Mouse (Mus musculus): ENCODE data around the gene Phf24. TPM values are rescaled to one million over a fixed set of nuclear protein-coding genes. Genes with fewer than 3 reads are reported as not detected.
A peak's percentile ranks its signal among the peaks of the same experiment; 100 is the strongest.

Gene Phf24
- polyA plus RNA-seq, 1 experiment from 2014 or later: 2.8 TPM

DNA sequence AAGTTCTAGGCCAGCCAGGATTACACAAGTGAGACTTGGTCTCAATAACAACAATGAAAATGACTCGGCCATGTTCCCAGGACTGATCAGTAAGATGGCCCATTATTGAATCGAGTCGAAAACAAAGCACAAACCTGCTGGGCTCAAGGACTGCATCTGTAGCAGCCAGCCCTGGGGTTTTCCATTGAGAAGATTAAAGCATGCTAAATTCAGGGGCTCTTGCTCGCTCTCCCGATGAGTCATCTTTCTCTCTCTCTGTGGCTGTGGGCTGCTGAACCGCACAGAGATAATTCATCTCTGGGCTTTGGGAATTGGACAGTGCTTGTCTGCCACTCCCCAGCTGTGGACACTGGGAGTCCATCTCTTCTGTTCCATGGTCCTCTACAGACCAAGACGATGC, 24.9 kb downstream of the Phf24 start:
- 74% methylated on average over 7 of the region's 7 CpGs for WGBS
- no peak for ATAC-seq (ENCODE audit: insufficient number of reproducible peaks, low FRiP score, low TSS enrichment, low read depth)
- H3K27ac ChIP-seq (replicated peaks): no peak overlapping the region

DNA sequence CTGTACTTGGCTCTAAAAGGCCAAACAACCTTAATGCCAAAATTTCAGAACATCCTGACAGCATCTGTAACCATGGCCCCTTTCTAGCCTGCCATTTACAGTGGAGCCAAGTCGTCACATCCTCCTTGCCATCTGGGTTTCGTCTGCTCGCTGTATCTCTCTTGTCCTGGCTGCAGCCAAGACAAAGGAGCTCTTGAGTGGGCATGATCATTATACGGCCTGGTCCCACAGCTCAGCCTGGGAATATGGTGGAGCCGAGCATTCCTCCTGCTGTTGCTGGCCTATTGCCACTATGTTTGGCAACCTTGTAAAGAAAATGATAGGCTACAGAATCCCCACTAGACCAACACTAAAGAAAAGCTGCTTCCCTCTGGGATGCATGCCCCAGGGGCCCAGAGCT, 26.9 kb downstream of the Phf24 start:
- ATAC-seq (ENCODE audit: insufficient number of reproducible peaks, low FRiP score, low TSS enrichment, low read depth): no peak
- Histone ChIP-seq H3K36me3 (no peaks in the 10 kb centered on the region), H3K4me1 (no peaks in the 10 kb centered on the region), H3K9ac (no peak overlapping the region), H3K27ac (replicated peaks) (no peak overlapping the region), H3K9me3 (replicated peaks) (no peaks in the 10 kb centered on the region), H3K4me2 (replicated peaks) (no peak overlapping the region), H3K27me3 (no peaks in the 10 kb centered on the region; the same call in 1 of the 2 replicates), H3K4me3 (replicated peaks) (no peak overlapping the region)
- 68% methylated on average over 5 of the region's 5 CpGs for WGBS

More for the DNA sequence above, 24.9 kb downstream of the Phf24 start:
- no peaks in the 10 kb centered on the region for H3K36me3 ChIP-seq
- H3K4me1 ChIP-seq: no peaks in the 10 kb centered on the region
- H3K4me3 ChIP-seq (replicated peaks): no peak overlapping the region
- no peaks in the 10 kb centered on the region for H3K9me3 ChIP-seq (replicated peaks)
- H3K4me2 ChIP-seq (replicated peaks): no peak overlapping the region
- H3K9ac ChIP-seq: no peak overlapping the region
- H3K27me3 ChIP-seq: peaks cover 10% of the 10 kb centered on the region; the same call in 1 of the 2 replicates

DNA sequence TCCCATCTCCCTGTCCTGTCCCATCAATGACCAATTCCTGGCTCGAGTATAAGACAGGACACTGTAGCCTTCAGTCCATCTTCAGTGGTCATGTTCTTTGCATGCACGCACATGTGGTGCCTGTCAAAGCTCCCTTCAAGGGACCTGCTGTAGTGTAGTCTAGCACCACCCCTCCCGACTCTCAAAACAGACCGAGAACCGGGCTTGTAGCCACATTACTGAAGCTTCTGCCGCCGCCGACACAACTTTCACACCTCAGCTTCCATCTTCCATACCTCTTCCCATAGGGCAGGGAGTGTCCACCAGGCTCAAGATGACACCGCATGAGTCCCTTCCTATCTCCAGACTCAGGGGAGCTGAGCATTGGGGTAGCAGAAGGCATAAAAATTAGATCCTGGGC, 27.7 kb downstream of the Phf24 start:
- Histone ChIP-seq H3K4me2 (replicated peaks) (no peak overlapping the region), H3K4me1 (no peaks in the 10 kb centered on the region), H3K9ac (no peak overlapping the region), H3K27ac (replicated peaks) (no peak overlapping the region), H3K9me3 (replicated peaks) (no peaks in the 10 kb centered on the region), H3K27me3 (no peaks in the 10 kb centered on the region; the same call in 1 of the 2 replicates), H3K36me3 (no peaks in the 10 kb centered on the region), H3K4me3 (replicated peaks) (no peak overlapping the region)
- 88% methylated on average over 9 of the region's 9 CpGs for WGBS
- no peak for ATAC-seq (ENCODE audit: insufficient number of reproducible peaks, low FRiP score, low TSS enrichment, low read depth)

DNA sequence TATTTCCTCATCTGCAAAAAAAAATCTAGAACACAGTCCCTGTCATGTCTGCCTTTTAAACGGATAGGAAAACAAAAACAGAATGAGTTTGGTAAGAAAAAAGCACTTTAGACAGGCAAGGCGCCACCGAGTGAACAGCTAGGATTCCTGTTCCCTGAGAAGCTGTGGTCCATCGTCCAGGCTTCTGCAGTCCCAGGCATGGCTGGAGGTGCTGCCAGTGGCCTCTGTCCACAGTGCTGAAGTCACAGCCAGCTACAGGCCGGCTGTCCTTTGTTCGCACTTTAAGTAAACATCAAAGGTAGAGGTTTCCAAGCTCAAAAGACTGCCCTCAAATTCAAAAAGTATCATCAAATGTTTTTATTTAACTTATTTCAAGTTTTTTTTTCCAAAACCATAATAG, 28.6 kb downstream of the Phf24 start:
- H3K9me3 ChIP-seq (replicated peaks): no peaks in the 10 kb centered on the region
- H3K27ac ChIP-seq (replicated peaks): no peak overlapping the region
- H3K4me1 ChIP-seq: no peaks in the 10 kb centered on the region
- H3K4me3 ChIP-seq (replicated peaks): no peak overlapping the region
- no peaks in the 10 kb centered on the region; the same call in 1 of the 2 replicates for H3K27me3 ChIP-seq
- ATAC-seq (ENCODE audit: insufficient number of reproducible peaks, low FRiP score, low TSS enrichment, low read depth): no peak
- H3K4me2 ChIP-seq (replicated peaks): no peak overlapping the region
- H3K36me3 ChIP-seq: no peaks in the 10 kb centered on the region
- 10% methylated on average over 6 of the region's 6 CpGs for WGBS
- H3K9ac ChIP-seq: no peak overlapping the region

DNA sequence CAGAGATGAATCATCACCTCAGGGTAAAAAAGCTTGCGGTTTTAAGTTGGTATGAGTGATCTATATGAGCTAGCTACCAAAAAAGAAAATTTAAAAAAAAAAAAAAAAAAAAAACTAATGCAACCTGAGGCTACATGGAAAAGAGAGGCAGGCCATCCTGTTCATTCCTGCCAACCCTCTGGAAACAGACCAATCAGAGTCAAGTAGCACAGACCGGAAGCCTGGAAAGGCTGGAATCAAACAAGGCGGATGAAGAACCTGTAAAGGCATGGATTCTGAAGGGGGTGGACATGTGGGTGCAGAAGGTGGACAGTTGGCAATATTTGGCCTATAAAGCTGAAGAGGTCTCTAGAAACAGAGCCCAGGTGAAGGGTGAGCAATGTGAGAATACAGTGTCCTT, 29.0 kb downstream of the Phf24 start:
- ATAC-seq (ENCODE audit: insufficient number of reproducible peaks, low FRiP score, low TSS enrichment, low read depth): no peak
- 82% methylated on average over 3 of the region's 3 CpGs for WGBS

DNA sequence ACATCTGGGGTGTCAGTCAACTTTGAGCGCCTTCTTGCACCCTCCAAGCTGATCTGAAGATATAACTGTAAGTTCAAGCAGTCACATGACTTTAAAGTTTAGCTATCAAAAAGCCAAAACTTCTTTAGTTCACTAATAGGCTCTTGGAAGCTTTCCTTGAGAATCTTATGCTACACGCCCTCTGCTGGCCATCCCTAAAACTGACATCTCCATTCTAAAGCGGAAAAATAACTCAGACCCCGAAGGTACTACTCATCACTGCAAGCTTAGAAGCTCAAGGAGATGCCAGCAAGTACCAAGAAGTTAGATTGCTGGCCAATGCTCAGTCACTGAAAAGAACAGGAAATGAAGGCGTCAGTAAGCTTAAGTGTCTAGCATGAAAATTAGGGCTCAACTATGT, 29.5 kb downstream of the Phf24 start:
- ATAC-seq (ENCODE audit: insufficient number of reproducible peaks, low FRiP score, low TSS enrichment, low read depth): no peak
- no peak overlapping the region for H3K27ac ChIP-seq (replicated peaks)
- no peaks in the 10 kb centered on the region for H3K36me3 ChIP-seq
- H3K4me1 ChIP-seq: peaks cover 8% of the 10 kb centered on the region
- no peak overlapping the region for H3K4me2 ChIP-seq (replicated peaks)
- 6% methylated on average over 5 of the region's 5 CpGs for WGBS
- no peaks in the 10 kb centered on the region; the same call in 1 of the 2 replicates for H3K27me3 ChIP-seq
- H3K4me3 ChIP-seq (replicated peaks): no peak overlapping the region
- H3K9me3 ChIP-seq (replicated peaks): no peaks in the 10 kb centered on the region
- no peak overlapping the region for H3K9ac ChIP-seq

More for the DNA sequence above, 29.0 kb downstream of the Phf24 start:
- Histone ChIP-seq H3K4me1 (peaks cover 3% of the 10 kb centered on the region), H3K27ac (replicated peaks) (no peak overlapping the region), H3K27me3 (no peaks in the 10 kb centered on the region; the same call in 1 of the 2 replicates), H3K9me3 (replicated peaks) (no peaks in the 10 kb centered on the region), H3K9ac (no peak overlapping the region), H3K4me2 (replicated peaks) (no peak overlapping the region), H3K4me3 (replicated peaks) (no peak overlapping the region), H3K36me3 (no peaks in the 10 kb centered on the region)

DNA sequence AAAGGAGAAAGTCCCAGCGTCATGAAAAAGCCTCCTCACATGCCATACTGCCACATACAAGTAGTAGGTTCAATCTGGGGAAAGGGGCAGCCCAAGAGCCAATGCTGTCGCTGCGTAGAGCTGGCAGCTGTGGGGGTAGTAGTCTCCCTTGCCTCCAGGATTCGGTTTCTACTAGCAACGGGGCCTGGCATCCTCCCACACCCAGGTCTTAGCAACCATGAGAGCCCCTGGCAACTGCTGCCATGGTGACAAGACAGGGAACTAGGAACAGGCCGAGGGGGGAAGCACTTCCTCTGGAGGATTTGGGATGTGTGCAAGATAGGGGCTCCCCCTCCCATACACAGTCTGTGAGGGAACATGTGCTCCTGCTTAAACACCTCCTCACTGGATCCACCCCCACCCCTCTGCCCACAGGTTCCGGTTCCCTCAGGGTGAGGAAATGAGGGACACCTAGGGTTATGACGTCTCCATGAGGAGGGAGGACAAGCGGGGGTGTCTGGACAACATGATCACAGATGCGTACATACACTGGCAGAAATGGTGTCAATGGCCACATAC, 30.4 kb downstream of the Phf24 start:
- WGBS: 38% methylated on average over 10 of the region's 10 CpGs
- Histone ChIP-seq H3K4me2 (replicated peaks) (no peak overlapping the region), H3K9me3 (replicated peaks) (no peaks in the 10 kb centered on the region), H3K4me1 (peaks cover 17% of the 10 kb centered on the region), H3K4me3 (replicated peaks) (no peak overlapping the region), H3K27me3 (no peaks in the 10 kb centered on the region; the same call in 1 of the 2 replicates), H3K27ac (replicated peaks) (no peak overlapping the region), H3K36me3 (no peaks in the 10 kb centered on the region), H3K9ac (no peak overlapping the region)
- no peak for ATAC-seq (ENCODE audit: insufficient number of reproducible peaks, low FRiP score, low TSS enrichment, low read depth)

DNA sequence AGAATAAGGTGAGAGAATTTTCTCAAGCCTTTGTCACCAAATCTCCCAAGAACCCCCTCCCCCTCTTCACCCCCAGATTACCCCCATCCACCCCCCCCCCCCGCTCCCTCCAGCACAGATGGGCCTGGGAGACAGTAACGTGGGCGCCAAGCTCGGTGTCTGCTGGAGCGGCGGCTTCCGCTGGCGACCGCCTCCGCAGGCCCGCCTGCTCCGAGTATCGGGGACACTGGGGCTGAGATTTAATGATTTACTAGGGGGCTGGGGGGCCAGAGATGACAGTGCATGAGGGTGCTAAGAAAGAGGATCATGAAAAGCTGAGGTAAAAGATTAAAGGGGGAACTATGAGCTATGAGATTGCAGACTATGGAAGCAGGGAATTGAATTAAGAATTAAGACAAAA, 32.1 kb downstream of the Phf24 start:
- no peak overlapping the region for H3K4me3 ChIP-seq (replicated peaks)
- no peaks in the 10 kb centered on the region; the same call in 1 of the 2 replicates for H3K27me3 ChIP-seq
- H3K9ac ChIP-seq: no peak overlapping the region
- H3K27ac ChIP-seq (replicated peaks): no peak overlapping the region
- H3K9me3 ChIP-seq (replicated peaks): no peaks in the 10 kb centered on the region
- no peak for ATAC-seq (ENCODE audit: insufficient number of reproducible peaks, low FRiP score, low TSS enrichment, low read depth)
- H3K4me1 ChIP-seq: peaks cover 33% of the 10 kb centered on the region
- H3K36me3 ChIP-seq: no peaks in the 10 kb centered on the region
- WGBS: 40% methylated on average over 13 of the region's 13 CpGs
- H3K4me2 ChIP-seq (replicated peaks): no peak overlapping the region

DNA sequence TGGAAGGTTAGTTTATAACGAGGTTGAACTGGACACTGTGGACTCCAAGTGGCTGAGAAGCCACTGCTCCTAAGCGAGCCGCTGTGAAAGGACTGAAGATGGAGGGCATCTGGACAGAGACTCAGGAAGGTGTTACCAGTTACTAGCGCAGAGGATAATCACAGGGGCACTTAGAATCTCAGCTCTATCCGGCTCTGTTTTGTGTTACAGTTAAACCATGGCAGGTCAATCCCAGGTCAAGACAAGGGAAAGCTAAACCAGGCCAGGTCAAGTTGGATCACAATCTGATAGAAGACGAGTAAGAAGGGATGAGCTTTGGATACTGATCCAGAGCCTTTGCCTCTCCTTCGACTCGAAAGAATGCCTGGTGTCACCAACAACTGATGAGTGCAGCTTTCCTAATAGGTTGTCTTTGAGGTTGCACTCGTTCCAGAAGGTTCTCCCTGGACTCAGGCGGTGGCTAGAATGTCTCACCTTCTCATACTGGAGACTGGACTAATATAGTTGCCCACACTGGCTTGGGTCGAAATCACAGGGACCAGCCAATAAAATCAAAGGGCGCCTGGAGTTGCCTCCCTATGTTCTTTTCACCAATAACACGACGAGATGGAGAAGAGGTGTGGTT, 32.7 kb downstream of the Phf24 start:
- Histone ChIP-seq H3K27ac (replicated peaks) (no peak overlapping the region), H3K4me2 (replicated peaks) (peak overlapping the region; percentile 68), H3K4me1 (peaks cover 38% of the 10 kb centered on the region), H3K36me3 (no peaks in the 10 kb centered on the region), H3K27me3 (no peaks in the 10 kb centered on the region; the same call in 1 of the 2 replicates), H3K9me3 (replicated peaks) (no peaks in the 10 kb centered on the region), H3K9ac (no peak overlapping the region), H3K4me3 (replicated peaks) (peak overlapping the region; percentile 89)
- WGBS: 11% methylated on average over 14 of the region's 14 CpGs
- no peak for ATAC-seq (ENCODE audit: insufficient number of reproducible peaks, low FRiP score, low TSS enrichment, low read depth)

DNA sequence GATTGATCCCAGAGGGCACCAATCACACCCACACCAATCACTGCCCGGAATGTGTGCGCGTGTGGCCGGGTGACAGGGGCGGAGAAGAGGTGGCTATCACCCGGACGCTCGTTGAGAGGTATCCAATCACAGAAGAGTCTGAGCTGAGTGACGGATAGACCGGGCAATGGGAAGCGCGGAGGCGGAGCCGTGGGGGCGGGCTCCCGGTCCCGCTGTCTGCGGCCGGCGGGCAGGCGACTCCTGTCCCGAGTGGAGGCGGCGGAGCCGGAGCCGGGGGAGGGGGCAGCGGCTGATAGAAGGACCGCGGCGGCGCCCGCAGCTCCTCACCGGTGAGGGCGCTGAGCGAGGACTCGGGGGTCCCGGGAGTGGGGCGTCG, 33.2 kb downstream of the Phf24 start, which contains the start of gene Dnajb5:
TSS of gene Dnajb5 (plus strand) at position 139 of the 376 bp plus-strand sequence.
- peak within 1 kb of the TSS; percentile 90 for H3K27ac ChIP-seq (replicated peaks)
- H3K4me1 ChIP-seq: peaks cover 38% of the 10 kb centered on the region
- ATAC-seq (ENCODE audit: insufficient number of reproducible peaks, low FRiP score, low TSS enrichment, low read depth): peak; percentile 97
- peak within 1 kb of the TSS; percentile 75 for H3K9ac ChIP-seq
- under 1% methylated on average over 35 of the region's 39 CpGs for WGBS
- peak within 1 kb of the TSS; percentile 89 for H3K4me3 ChIP-seq (replicated peaks)
- H3K4me2 ChIP-seq (replicated peaks): peak within 1 kb of the TSS; percentile 68
- no peaks in the 10 kb centered on the region for H3K9me3 ChIP-seq (replicated peaks)
- H3K36me3 ChIP-seq: no peaks in the 10 kb centered on the region
- H3K27me3 ChIP-seq: no peaks in the 10 kb centered on the region; the same call in 1 of the 2 replicates

DNA sequence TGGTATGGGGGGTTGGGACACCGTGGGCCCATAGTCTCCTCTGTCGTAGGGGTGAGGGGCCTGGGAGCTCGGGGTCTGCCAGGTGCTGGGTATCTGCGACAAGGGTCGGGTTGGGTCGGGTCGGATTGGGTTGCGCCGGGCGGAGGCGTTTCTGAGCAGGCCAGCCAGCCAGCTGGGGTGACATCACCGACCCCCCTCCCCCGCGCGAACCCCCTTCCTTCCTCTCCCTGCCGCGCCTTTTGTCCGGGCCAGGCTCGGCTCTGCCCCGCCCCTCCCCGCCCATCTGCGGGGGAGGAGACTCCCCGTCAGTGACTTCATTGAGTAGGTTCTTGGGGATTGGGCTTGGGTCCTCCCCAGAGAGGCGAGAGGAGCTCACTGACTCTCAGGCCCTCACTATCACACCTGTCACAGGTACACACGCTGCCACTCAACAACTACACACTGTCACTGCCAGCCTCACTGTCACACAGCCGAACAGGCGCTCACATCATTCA, 33.7 kb downstream of the Phf24 start:
- Histone ChIP-seq H3K4me3 (replicated peaks) (peak overlapping the region; percentile 89), H3K9me3 (replicated peaks) (no peaks in the 10 kb centered on the region), H3K27me3 (no peaks in the 10 kb centered on the region; the same call in 1 of the 2 replicates), H3K4me1 (peaks cover 38% of the 10 kb centered on the region), H3K36me3 (no peaks in the 10 kb centered on the region), H3K9ac (peak overlapping the region; percentile 75), H3K4me2 (replicated peaks) (peak overlapping the region; percentile 68), H3K27ac (replicated peaks) (peak overlapping the region; percentile 90)
- peak; percentile 81 for ATAC-seq (ENCODE audit: insufficient number of reproducible peaks, low FRiP score, low TSS enrichment, low read depth)
- WGBS: under 1% methylated on average over 22 of the region's 27 CpGs

All from embryonic facial prominence, embryonic 15.5 days (tissue).